Mouse (Mus musculus): ENCODE data around the gene Cdh4.

Gene Cdh4

GRCm38 (mm10) chr2:179442191-179442540 lies at the start of gene Cdh4:
Gene Cdh4, plus strand, starts transcription at chr2:179442431.
- DNase-seq: peak; percentile 85

- no peak for DNase-seq
These were observed 46.8 kb upstream of the Cdh4 start for GRCm38 (mm10) chr2:179395442-179395841.

GRCm38 (mm10) chr2:179399645-179400249 lies 42.5 kb upstream of the Cdh4 start:
- no peak for DNase-seq

GRCm38 (mm10) chr2:179410866-179411561 lies 31.2 kb upstream of the Cdh4 start:
- DNase-seq: no peak

GRCm38 (mm10) chr2:179412966-179413365 lies 29.3 kb upstream of the Cdh4 start:
- no peak for DNase-seq

GRCm38 (mm10) chr2:179414253-179414652 lies 28.0 kb upstream of the Cdh4 start:
- DNase-seq: no peak

GRCm38 (mm10) chr2:179414704-179415103 lies 27.5 kb upstream of the Cdh4 start:
- DNase-seq: no peak

GRCm38 (mm10) chr2:179415892-179416403 lies 26.3 kb upstream of the Cdh4 start:
- DNase-seq: no peak

- DNase-seq: no peak
These were observed 25.5 kb upstream of the Cdh4 start for GRCm38 (mm10) chr2:179416587-179417227.

GRCm38 (mm10) chr2:179425602-179426001 lies 16.6 kb upstream of the Cdh4 start:
- DNase-seq: no peak

GRCm38 (mm10) chr2:179428889-179429288 lies 13.3 kb upstream of the Cdh4 start:
- DNase-seq: no peak

- DNase-seq: no peak
These were observed 2.1 kb upstream of the Cdh4 start for GRCm38 (mm10) chr2:179440161-179440560.

GRCm38 (mm10) chr2:179441086-179441485 lies 1.1 kb upstream of the Cdh4 start:
- DNase-seq: no peak

- DNase-seq: no peak
These were observed 514 bp upstream of the Cdh4 start for GRCm38 (mm10) chr2:179441717-179442116.

GRCm38 (mm10) chr2:179442541-179443225 lies 452 bp downstream of the Cdh4 start:
- no peak for DNase-seq

GRCm38 (mm10) chr2:179443226-179443815 lies 1.1 kb downstream of the Cdh4 start:
- DNase-seq: peak; percentile 35

- peak; percentile 29 for DNase-seq
These were observed 1.7 kb downstream of the Cdh4 start for GRCm38 (mm10) chr2:179443959-179444358.

GRCm38 (mm10) chr2:179448256-179448655 lies 6.0 kb downstream of the Cdh4 start:
- no peak for DNase-seq

GRCm38 (mm10) chr2:179449018-179449417 lies 6.8 kb downstream of the Cdh4 start:
- no peak for DNase-seq

GRCm38 (mm10) chr2:179459196-179459595 lies 17.0 kb downstream of the Cdh4 start:
- DNase-seq: no peak

GRCm38 (mm10) chr2:179459606-179460005 lies 17.4 kb downstream of the Cdh4 start:
- DNase-seq: no peak

- DNase-seq: no peak
These were observed 21.3 kb downstream of the Cdh4 start for GRCm38 (mm10) chr2:179463514-179463913.

GRCm38 (mm10) chr2:179467839-179468445 lies 25.7 kb downstream of the Cdh4 start:
- no peak for DNase-seq
